Mouse (Mus musculus) myocyte (in vitro differentiated cells): ENCODE measurements around the gene Dlgap1. TPM values are rescaled to one million over a fixed set of nuclear protein-coding genes. Genes with fewer than 3 reads are reported as not detected.
A peak's percentile ranks its signal among the peaks of the same experiment; 100 is the strongest.

Experiments used
- H3K27me3 ChIP-seq: one replicate; pipeline ENCODE4 v1.6.1; 2011; ENCODE audit not compliant: control insufficient read depth, insufficient read depth, insufficient read length
- H3K36me3 ChIP-seq: one replicate; pipeline ENCODE4 v1.6.1; 2011; ENCODE audit not compliant: control insufficient read depth, insufficient read depth
- H3K4me2 ChIP-seq: one replicate; pipeline ENCODE4 v1.6.1; 2011; ENCODE audit warnings: low read depth, control low read depth
- H3K4me3 ChIP-seq: one replicate; pipeline ENCODE4 v1.5.1; 2011; ENCODE audit warnings: mild to moderate bottlenecking, control low read depth, moderate library complexity
- H3K79me2 ChIP-seq: one replicate; pipeline ENCODE4 v1.6.1; 2011; ENCODE audit not compliant: control insufficient read depth, insufficient read depth
- H3ac ChIP-seq: one replicate; pipeline ENCODE4 v1.6.1; 2011; ENCODE audit not compliant: control insufficient read depth, insufficient read length
- CEBPB ChIP-seq: IDR thresholded peaks from 2 replicates; pipeline ENCODE4 v1.6.1; 2011; ENCODE audit warnings: mild to moderate bottlenecking, moderate library complexity; ENCODE audit not compliant: poor library complexity, insufficient read depth, severe bottlenecking
- E2F4 ChIP-seq: IDR thresholded peaks from one replicate; pipeline ENCODE4 v1.6.1; 2011; ENCODE audit warnings: mild to moderate bottlenecking, control low read depth, moderate library complexity; ENCODE audit not compliant: insufficient read depth
- MAX ChIP-seq: IDR thresholded peaks from one replicate; pipeline ENCODE4 v1.6.1; 2011; ENCODE audit warnings: low read depth, mild to moderate bottlenecking, control low read depth
- MYOD1 ChIP-seq, 3 experiments: IDR thresholded peaks; one replicate each; pipeline ENCODE4 v1.6.1; 2011; ENCODE audit warnings: control low read depth in 2 of 3, low read depth in 2 of 3, mild to moderate bottlenecking in 2 of 3, moderate library complexity in 1 of 3; ENCODE audit not compliant: insufficient read length in 2 of 3, control insufficient read depth in 1 of 3
- MYOG ChIP-seq, 3 experiments: IDR thresholded peaks; one replicate each; pipeline ENCODE4 v1.6.1; 2011; ENCODE audit warnings: control low read depth in 2 of 3, low read depth in 2 of 3, mild to moderate bottlenecking in 2 of 3; ENCODE audit not compliant: insufficient read length in 2 of 3, control insufficient read depth in 1 of 3, insufficient read depth in 1 of 3
- POLR2A ChIP-seq: IDR thresholded peaks from one replicate; pipeline ENCODE4 v1.6.1; 2011; ENCODE audit warnings: low read depth, mild to moderate bottlenecking, control low read depth, moderate library complexity; ENCODE audit not compliant: insufficient read length
- POLR2AphosphoS2 ChIP-seq: IDR thresholded peaks from one replicate; pipeline ENCODE4 v1.6.1; 2011; ENCODE audit warnings: low read depth, control low read depth; ENCODE audit not compliant: insufficient read length
- REST ChIP-seq: IDR thresholded peaks from one replicate; pipeline ENCODE4 v1.6.1; 2011; ENCODE audit warnings: mild to moderate bottlenecking, control low read depth, moderate library complexity; ENCODE audit not compliant: insufficient read depth, insufficient read length
- SRF ChIP-seq: IDR thresholded peaks from one replicate; pipeline ENCODE4 v1.6.1; 2011; ENCODE audit warnings: low read depth; ENCODE audit not compliant: control insufficient read depth, insufficient read length
- TCF12 ChIP-seq: IDR thresholded peaks from one replicate; pipeline ENCODE4 v1.6.1; 2011; ENCODE audit warnings: mild to moderate bottlenecking, control low read depth; ENCODE audit not compliant: poor library complexity, insufficient read depth, severe bottlenecking
- TCF3 ChIP-seq: IDR thresholded peaks from one replicate; pipeline ENCODE4 v1.6.1; 2011; ENCODE audit warnings: low read depth, control low read depth; ENCODE audit not compliant: insufficient read length
- USF1 ChIP-seq: IDR thresholded peaks from one replicate; pipeline ENCODE4 v1.6.1; 2011; ENCODE audit warnings: low read depth, mild to moderate bottlenecking, control low read depth, moderate library complexity
- polyA plus RNA-seq: library from polyadenylated mRNA; unstranded; fragments of >200 nt; fragmentation: generic; extraction: Trizol; gene quantifications from one replicate; pipeline ENCODE4 v1.2.1, GENCODE M21; 2012; ENCODE audit warnings: missing spikeins

The Dlgap1 gene
- polyA plus RNA-seq, 1 experiment, result 0.31 TPM

- H3K27me3 ChIP-seq, result no peaks in the 10 kb centered on the region
- H3K4me3 ChIP-seq, result peak overlapping the region; percentile 12
- H3K4me2 ChIP-seq, result peak overlapping the region; percentile 81
- H3K36me3 ChIP-seq, result no peaks in the 10 kb centered on the region
- no peaks in the 10 kb centered on the region for H3K79me2 ChIP-seq
- TF ChIP-seq MYOD1 (IDR thresholded peaks at IDR 0.05; ENCODE audit: control insufficient read depth in 1 of 3, insufficient read length in 2 of 3, low read depth in 2 of 3) (peak in 1 of 3 experiments; percentile 41), TCF3 (no peak), POLR2AphosphoS2 (no peak), CEBPB (no peak)
- H3ac ChIP-seq, result no peak overlapping the region
Observed at GRCm38 (mm10) chr17:70747731-70748475, 779.0 kb downstream of the Dlgap1 start.

- Histone ChIP-seq H3K4me3 (peak overlapping the region; percentile 12), H3ac (no peak overlapping the region), H3K36me3 (no peaks in the 10 kb centered on the region), H3K79me2 (no peaks in the 10 kb centered on the region), H3K27me3 (no peaks in the 10 kb centered on the region), H3K4me2 (peak overlapping the region; percentile 81)
- TF ChIP-seq TCF12 (no peak), USF1 (no peak), POLR2A (peak; percentile 9), MYOD1 (IDR thresholded peaks at IDR 0.05; ENCODE audit: control insufficient read depth in 1 of 3, insufficient read length in 2 of 3, low read depth in 2 of 3) (no peak), TCF3 (no peak)
Observed at GRCm38 (mm10) chr17:70748476-70748830, 779.6 kb downstream of the Dlgap1 start.

- H3K36me3 ChIP-seq, result no peaks in the 10 kb centered on the region
- H3K4me3 ChIP-seq, result peak overlapping the region; percentile 12
- no peaks in the 10 kb centered on the region for H3K79me2 ChIP-seq
- peak overlapping the region; percentile 81 for H3K4me2 ChIP-seq
- no peak for TF ChIP-seq REST
- no peak for TF ChIP-seq TCF12
- no peak for TF ChIP-seq E2F4
- TF ChIP-seq MYOD1 (IDR thresholded peaks at IDR 0.05; ENCODE audit: control insufficient read depth in 1 of 3, insufficient read length in 2 of 3, low read depth in 2 of 3), result no peak
- no peak for TF ChIP-seq TCF3
- TF ChIP-seq CEBPB, result no peak
- TF ChIP-seq MYOG (IDR thresholded peaks at IDR 0.05; ENCODE audit: control insufficient read depth in 1 of 3, insufficient read depth in 1 of 3, insufficient read length in 2 of 3, low read depth in 2 of 3), result no peak
- no peak for TF ChIP-seq MAX
- TF ChIP-seq SRF, result no peak
- no peak for TF ChIP-seq USF1
- TF ChIP-seq POLR2AphosphoS2, result no peak
- TF ChIP-seq POLR2A, result no peak
- H3K27me3 ChIP-seq, result no peaks in the 10 kb centered on the region
- H3ac ChIP-seq, result no peak overlapping the region
Observed at GRCm38 (mm10) chr17:70748964-70749650, 780.2 kb downstream of the Dlgap1 start.

GRCm38 (mm10) chr17:70750236-70751160 lies 781.6 kb downstream of the Dlgap1 start:
- H3ac ChIP-seq, result no peak overlapping the region
- H3K4me2 ChIP-seq, result no peak overlapping the region
- no peaks in the 10 kb centered on the region for H3K27me3 ChIP-seq
- TF ChIP-seq MAX (no peak), CEBPB (no peak), TCF12 (no peak), POLR2A (no peak), REST (no peak), POLR2AphosphoS2 (no peak), TCF3 (no peak), SRF (no peak), MYOG (IDR thresholded peaks at IDR 0.05; ENCODE audit: control insufficient read depth in 1 of 3, insufficient read depth in 1 of 3, insufficient read length in 2 of 3, low read depth in 2 of 3) (no peak), E2F4 (no peak), USF1 (no peak), MYOD1 (IDR thresholded peaks at IDR 0.05; ENCODE audit: control insufficient read depth in 1 of 3, insufficient read length in 2 of 3, low read depth in 2 of 3) (no peak)
- no peak overlapping the region for H3K4me3 ChIP-seq
- no peaks in the 10 kb centered on the region for H3K79me2 ChIP-seq
- no peaks in the 10 kb centered on the region for H3K36me3 ChIP-seq
